In genomic region chr11:50225611-50226378, GRCm38 (mm10) we compare ENCODE assay signal across 8 mouse cellular contexts. TPM values are rescaled to one million over a fixed set of nuclear protein-coding genes. Genes with fewer than 3 reads are reported as not detected.
DNase-seq lines count a peak whose midpoint lies in the region; ATAC-seq and TF ChIP-seq lines count a peak whose summit lies in the region.

No protein-coding gene starts in this region.

- H3K27ac ChIP-seq in heart, embryonic 16.5 days (ENCODE audit: low read length), result peak overlapping the region; percentile 79
- peak overlapping the region; percentile 90 for H3K27ac ChIP-seq in midbrain, embryonic 12.5 days (replicated peaks)

- H3K9ac ChIP-seq in heart, embryonic 16.5 days (ENCODE audit: low read length), result peak overlapping the region; percentile 95
- peak overlapping the region; percentile 98 for H3K9ac ChIP-seq in midbrain, embryonic 12.5 days (replicated peaks)

- peaks cover 74% of the 10 kb centered on the region for H3K4me1 ChIP-seq in G1E (ENCODE audit: insufficient read depth, low read depth, low read length)
- peaks cover 33% of the 10 kb centered on the region for H3K4me1 ChIP-seq in heart, embryonic 16.5 days (ENCODE audit: control insufficient read depth, insufficient read depth, low read length)
- H3K4me1 ChIP-seq in midbrain, embryonic 12.5 days, result peaks cover 37% of the 10 kb centered on the region

- peak; percentile 71 to 88 for DNase-seq in adrenal gland, adult (ENCODE audit: inconsistent age in 2 of 2, low spot score in 1 of 2)
- no peak for DNase-seq in adrenal gland, adult 18-20 months (ENCODE audit: low spot score in 2 of 2)
- DNase-seq in G1E (ENCODE audit: low spot score), result peak; percentile 40
- peak; percentile 56 for DNase-seq in embryo, embryonic 10.5 days (ENCODE audit: low spot score)
- peak; percentile 63 to 76 for DNase-seq in kidney, postnatal 4 days
- DNase-seq in thymus, postnatal 4 days, result peak; percentile 68

- peak overlapping the region; percentile 83 for H3K4me3 ChIP-seq in G1E (ENCODE audit: low read depth, low read length)
- H3K4me3 ChIP-seq in heart, embryonic 16.5 days (ENCODE audit: low read length), result peak overlapping the region; percentile 89
- H3K4me3 ChIP-seq in midbrain, embryonic 12.5 days, result peak overlapping the region; percentile 96

- no peak for TF ChIP-seq CTCF in G1E (IDR thresholded peaks at IDR 0.05; ENCODE audit: low read depth, low read length)

- H3K9me3 ChIP-seq in G1E (replicated peaks), result no peaks in the 10 kb centered on the region
- H3K9me3 ChIP-seq in heart, embryonic 16.5 days (replicated peaks; ENCODE audit: control insufficient read depth, low read length), result no peaks in the 10 kb centered on the region
- H3K9me3 ChIP-seq in midbrain, embryonic 12.5 days, result no peaks in the 10 kb centered on the region

- peaks cover 60% of the 10 kb centered on the region for H3K36me3 ChIP-seq in G1E (replicated peaks)
- no peaks in the 10 kb centered on the region for H3K36me3 ChIP-seq in heart, embryonic 16.5 days (ENCODE audit: control insufficient read depth, insufficient read depth)
- 0 out of 2 replicates have a peak, but pooled peaks cover 3% of the 10 kb centered on the region for H3K36me3 ChIP-seq in midbrain, embryonic 12.5 days

- H3K4me2 ChIP-seq in heart, embryonic 16.5 days (ENCODE audit: low read depth, low read length), result peak overlapping the region; percentile 96
- H3K4me2 ChIP-seq in midbrain, embryonic 12.5 days (replicated peaks), result peak overlapping the region; percentile 91

- ATAC-seq in G1E (ENCODE audit: extremely low read depth, insufficient number of reproducible peaks, low FRiP score, poor library complexity, severe bottlenecking), result no peak
- peak; percentile 20; the same call in 1 of the 2 replicates for ATAC-seq in heart, embryonic 16.5 days (replicated peaks; ENCODE audit: extremely low read depth, insufficient read depth, low FRiP score)
- no peak; the same call in none of the 2 replicates for ATAC-seq in midbrain, embryonic 12.5 days (ENCODE audit: low FRiP score, low read depth)

- no peaks in the 10 kb centered on the region for H3K27me3 ChIP-seq in G1E (ENCODE audit: insufficient read depth, low read length)
- H3K27me3 ChIP-seq in heart, embryonic 16.5 days (ENCODE audit: control insufficient read depth, insufficient read depth, low read length), result no peaks in the 10 kb centered on the region
- peaks cover 37% of the 10 kb centered on the region for H3K27me3 ChIP-seq in midbrain, embryonic 12.5 days

- 2% methylated on average over 33 of the region's 34 CpGs for WGBS in heart, embryonic 16.5 days
- 4% methylated on average over 32 of the region's 34 CpGs for WGBS in midbrain, embryonic 12.5 days

RNA-seq across cellular contexts. Expression of gene Ltc4s, which starts 12.6 kb away (rescaled TPM):
- 10 to 100 TPM; 15.2 to 46.9 TPM for total RNA-seq in adrenal gland, adult 18-20 months (2021)
- not detected in 2 replicates for total RNA-seq in G1E (2014; fragmentation: Nextera tagmentation)
- total RNA-seq in G1E (2017), result not detected in 2 replicates
- not detected in 2 replicates for polyA plus RNA-seq in G1E (2012)
- 1.5 and 2.3 TPM in 2 replicates for polyA plus RNA-seq in heart, embryonic 16.5 days (2015; fragmentation: Nextera tagmentation; extraction: Ambion mirVana)
- 0.85 and 1.3 TPM in 2 replicates for polyA plus RNA-seq in midbrain, embryonic 12.5 days (2016; fragmentation: Nextera tagmentation; extraction: Ambion mirVana)

RNA-seq across cellular contexts. Expression of gene Mgat4b, which starts 15.1 kb away (rescaled TPM):
- 100 to 1,000 TPM in 1 of 2 experiments, 10 to 100 TPM in 1; 89.3 to 110 TPM for total RNA-seq in adrenal gland, adult 18-20 months (2021)
- total RNA-seq in G1E (2014; fragmentation: Nextera tagmentation), result 18.4 and 24.2 TPM in 2 replicates
- total RNA-seq in G1E (2017), result 15.6 and 18.3 TPM in 2 replicates
- 106 and 120 TPM in 2 replicates for polyA plus RNA-seq in G1E (2012)
- 11.8 and 29.2 TPM in 2 replicates for polyA plus RNA-seq in heart, embryonic 16.5 days (2015; fragmentation: Nextera tagmentation; extraction: Ambion mirVana)
- polyA plus RNA-seq in midbrain, embryonic 12.5 days (2016; fragmentation: Nextera tagmentation; extraction: Ambion mirVana), result 40.7 and 45.6 TPM in 2 replicates

RNA-seq across cellular contexts. Expression of gene Sqstm1, which starts 15.2 kb away (rescaled TPM):
- 100 to 1,000 TPM; 715 to 956 TPM for total RNA-seq in adrenal gland, adult 18-20 months (2021)
- 118 and 252 TPM in 2 replicates for total RNA-seq in G1E (2014; fragmentation: Nextera tagmentation)
- total RNA-seq in G1E (2017), result 663 and 687 TPM in 2 replicates
- 134 and 138 TPM in 2 replicates for polyA plus RNA-seq in G1E (2012)
- 261 and 264 TPM in 2 replicates for polyA plus RNA-seq in heart, embryonic 16.5 days (2015; fragmentation: Nextera tagmentation; extraction: Ambion mirVana)
- 193 and 203 TPM in 2 replicates for polyA plus RNA-seq in midbrain, embryonic 12.5 days (2016; fragmentation: Nextera tagmentation; extraction: Ambion mirVana)

RNA-seq across cellular contexts. Expression of gene Mrnip, which starts 51.6 kb away (rescaled TPM):
- 1 to 10 TPM; 4.4 to 5.3 TPM for total RNA-seq in adrenal gland, adult 18-20 months (2021)
- total RNA-seq in G1E (2014; fragmentation: Nextera tagmentation) (44.8 and 63.7 TPM in 2 replicates), G1E (2017) (17.4 and 17.6 TPM in 2 replicates)
- polyA plus RNA-seq in G1E (2012), result 6.5 and 10.6 TPM in 2 replicates
- polyA plus RNA-seq in heart, embryonic 16.5 days (2015; fragmentation: Nextera tagmentation; extraction: Ambion mirVana), result 9.4 and 9.6 TPM in 2 replicates
- 23.3 and 24.2 TPM in 2 replicates for polyA plus RNA-seq in midbrain, embryonic 12.5 days (2016; fragmentation: Nextera tagmentation; extraction: Ambion mirVana)

Comparison
In these comparisons a context has a peak if more than half of its experiments do, and no peak if none do; other contexts are left out.
1. DNase-seq: peak in adrenal gland, adult (2 of 2), G1E (single experiment), embryo, embryonic 10.5 days (single experiment), kidney, postnatal 4 days (2 of 2) and thymus, postnatal 4 days (single experiment); none in adrenal gland, adult 18-20 months (0 of 2).
2. Peak in every context shown above with its lines, with median percentiles within 50 percentile points of each other: H3K4me3 ChIP-seq.